Mouse (Mus musculus) regulatory T cell (primary cell): ENCODE results near the gene Mboat2.

Experiments
- in situ Hi-C: fragments of 300-600 bp; cut with MboI, MseI; formaldehyde crosslinking; loops from one replicate; pipeline ENCODE4 v1.15.1; 2025; ENCODE audit warnings: high pct_unique_total_duplicates

Mboat2 gene

GRCm38 (mm10) chr12:25010416-25010815 is 179.7 kb downstream of the Mboat2 start:
- in situ Hi-C loops: no loop called here

- in situ Hi-C loops: no loop called here
Measured at GRCm38 (mm10) chr12:25011733-25012367, 181.2 kb downstream of the Mboat2 start.

- in situ Hi-C loops: no loop called here
Measured at GRCm38 (mm10) chr12:25012555-25013540, 182.2 kb downstream of the Mboat2 start.
